Mouse (Mus musculus): Measurements from ENCODE around the gene Kcnk10. TPM values are rescaled to one million over a fixed set of nuclear protein-coding genes. Genes with fewer than 3 reads are reported as not detected.

The Kcnk10 gene
- polyA plus RNA-seq, 1 experiment from 2014 or later, result 0.10 TPM

GRCm38 (mm10) chr12:98481460-98481859 lies 96.7 kb downstream of the Kcnk10 start:
- 53% methylated on average over 2 of the region's 2 CpGs for WGBS
- H3K9ac ChIP-seq (ENCODE audit: low read length), result no peak overlapping the region
- no peak overlapping the region for H3K4me2 ChIP-seq (ENCODE audit: low read depth, low read length)
- H3K36me3 ChIP-seq (ENCODE audit: control insufficient read depth, insufficient read depth, low read length), result no peaks in the 10 kb centered on the region
- ATAC-seq (ENCODE audit: low read depth), result no peak
- H3K4me1 ChIP-seq (replicated peaks; ENCODE audit: control insufficient read depth, insufficient read depth, low read length), result no peaks in the 10 kb centered on the region
- no peak overlapping the region for H3K27ac ChIP-seq (ENCODE audit: low read length)
- no peaks in the 10 kb centered on the region for H3K27me3 ChIP-seq (ENCODE audit: control insufficient read depth, insufficient read depth, low read depth, low read length)
- no peaks in the 10 kb centered on the region for H3K9me3 ChIP-seq (ENCODE audit: control insufficient read depth, low read length)
- no peak overlapping the region for H3K4me3 ChIP-seq (ENCODE audit: low read length)

GRCm38 (mm10) chr12:98481048-98481447 lies 97.1 kb downstream of the Kcnk10 start:
- H3K36me3 ChIP-seq (ENCODE audit: control insufficient read depth, insufficient read depth, low read length), result no peaks in the 10 kb centered on the region
- no peaks in the 10 kb centered on the region for H3K4me1 ChIP-seq (replicated peaks; ENCODE audit: control insufficient read depth, insufficient read depth, low read length)
- no peak overlapping the region for H3K9ac ChIP-seq (ENCODE audit: low read length)
- no peak overlapping the region for H3K27ac ChIP-seq (ENCODE audit: low read length)
- H3K9me3 ChIP-seq (ENCODE audit: control insufficient read depth, low read length), result no peaks in the 10 kb centered on the region
- ATAC-seq (ENCODE audit: low read depth), result no peak
- H3K4me2 ChIP-seq (ENCODE audit: low read depth, low read length), result no peak overlapping the region
- no peaks in the 10 kb centered on the region for H3K27me3 ChIP-seq (ENCODE audit: control insufficient read depth, insufficient read depth, low read depth, low read length)
- no peak overlapping the region for H3K4me3 ChIP-seq (ENCODE audit: low read length)
- WGBS, result 68% methylated on average over 5 of the region's 5 CpGs

GRCm38 (mm10) chr12:98477673-98478461 lies 100.2 kb downstream of the Kcnk10 start:
- WGBS, result 49% methylated on average over 8 of the region's 8 CpGs
- Histone ChIP-seq H3K27ac (ENCODE audit: low read length) (no peak overlapping the region), H3K4me2 (ENCODE audit: low read depth, low read length) (no peak overlapping the region), H3K4me1 (replicated peaks; ENCODE audit: control insufficient read depth, insufficient read depth, low read length) (no peaks in the 10 kb centered on the region), H3K4me3 (ENCODE audit: low read length) (no peak overlapping the region), H3K9me3 (ENCODE audit: control insufficient read depth, low read length) (no peaks in the 10 kb centered on the region), H3K27me3 (ENCODE audit: control insufficient read depth, insufficient read depth, low read depth, low read length) (no peaks in the 10 kb centered on the region), H3K9ac (ENCODE audit: low read length) (no peak overlapping the region), H3K36me3 (ENCODE audit: control insufficient read depth, insufficient read depth, low read length) (no peaks in the 10 kb centered on the region)
- ATAC-seq (ENCODE audit: low read depth), result no peak

GRCm38 (mm10) chr12:98471232-98471631 lies 106.9 kb downstream of the Kcnk10 start:
- Histone ChIP-seq H3K27me3 (ENCODE audit: control insufficient read depth, insufficient read depth, low read depth, low read length) (no peaks in the 10 kb centered on the region), H3K27ac (ENCODE audit: low read length) (no peak overlapping the region), H3K36me3 (ENCODE audit: control insufficient read depth, insufficient read depth, low read length) (no peaks in the 10 kb centered on the region), H3K9ac (ENCODE audit: low read length) (no peak overlapping the region), H3K4me1 (replicated peaks; ENCODE audit: control insufficient read depth, insufficient read depth, low read length) (no peaks in the 10 kb centered on the region), H3K4me3 (ENCODE audit: low read length) (no peak overlapping the region), H3K4me2 (ENCODE audit: low read depth, low read length) (no peak overlapping the region), H3K9me3 (ENCODE audit: control insufficient read depth, low read length) (no peaks in the 10 kb centered on the region)
- WGBS, result 73% methylated on average over 5 of the region's 5 CpGs
- no peak for ATAC-seq (ENCODE audit: low read depth)

- no peaks in the 10 kb centered on the region for H3K27me3 ChIP-seq (ENCODE audit: control insufficient read depth, insufficient read depth, low read depth, low read length)
- H3K9ac ChIP-seq (ENCODE audit: low read length), result no peak overlapping the region
- H3K36me3 ChIP-seq (ENCODE audit: control insufficient read depth, insufficient read depth, low read length), result no peaks in the 10 kb centered on the region
- H3K27ac ChIP-seq (ENCODE audit: low read length), result no peak overlapping the region
- no peak for ATAC-seq (ENCODE audit: low read depth)
- H3K4me1 ChIP-seq (replicated peaks; ENCODE audit: control insufficient read depth, insufficient read depth, low read length), result no peaks in the 10 kb centered on the region
- no peak overlapping the region for H3K4me2 ChIP-seq (ENCODE audit: low read depth, low read length)
- no peak overlapping the region for H3K4me3 ChIP-seq (ENCODE audit: low read length)
- H3K9me3 ChIP-seq (ENCODE audit: control insufficient read depth, low read length), result no peaks in the 10 kb centered on the region
- WGBS, result 70% methylated on average over 3 of the region's 3 CpGs
Observed at GRCm38 (mm10) chr12:98470097-98470496, 108.0 kb downstream of the Kcnk10 start.

GRCm38 (mm10) chr12:98467793-98468192 lies 110.3 kb downstream of the Kcnk10 start:
- H3K27ac ChIP-seq (ENCODE audit: low read length), result no peak overlapping the region
- no peaks in the 10 kb centered on the region for H3K36me3 ChIP-seq (ENCODE audit: control insufficient read depth, insufficient read depth, low read length)
- H3K9me3 ChIP-seq (ENCODE audit: control insufficient read depth, low read length), result no peaks in the 10 kb centered on the region
- H3K9ac ChIP-seq (ENCODE audit: low read length), result no peak overlapping the region
- 87% methylated on average over 4 of the region's 4 CpGs for WGBS
- no peak overlapping the region for H3K4me2 ChIP-seq (ENCODE audit: low read depth, low read length)
- H3K27me3 ChIP-seq (ENCODE audit: control insufficient read depth, insufficient read depth, low read depth, low read length), result no peaks in the 10 kb centered on the region
- H3K4me3 ChIP-seq (ENCODE audit: low read length), result no peak overlapping the region
- H3K4me1 ChIP-seq (replicated peaks; ENCODE audit: control insufficient read depth, insufficient read depth, low read length), result no peaks in the 10 kb centered on the region
- ATAC-seq (ENCODE audit: low read depth), result no peak

GRCm38 (mm10) chr12:98459889-98460288 lies 118.2 kb downstream of the Kcnk10 start:
- H3K27me3 ChIP-seq (ENCODE audit: control insufficient read depth, insufficient read depth, low read depth, low read length), result no peaks in the 10 kb centered on the region
- 48% methylated on average over 3 of the region's 3 CpGs for WGBS
- no peaks in the 10 kb centered on the region for H3K4me1 ChIP-seq (replicated peaks; ENCODE audit: control insufficient read depth, insufficient read depth, low read length)
- no peak overlapping the region for H3K27ac ChIP-seq (ENCODE audit: low read length)
- no peak overlapping the region for H3K4me3 ChIP-seq (ENCODE audit: low read length)
- no peaks in the 10 kb centered on the region for H3K9me3 ChIP-seq (ENCODE audit: control insufficient read depth, low read length)
- no peak overlapping the region for H3K9ac ChIP-seq (ENCODE audit: low read length)
- H3K36me3 ChIP-seq (ENCODE audit: control insufficient read depth, insufficient read depth, low read length), result no peaks in the 10 kb centered on the region
- no peak overlapping the region for H3K4me2 ChIP-seq (ENCODE audit: low read depth, low read length)
- no peak for ATAC-seq (ENCODE audit: low read depth)

- Histone ChIP-seq H3K36me3 (ENCODE audit: control insufficient read depth, insufficient read depth, low read length) (no peaks in the 10 kb centered on the region), H3K4me3 (ENCODE audit: low read length) (no peak overlapping the region), H3K9me3 (ENCODE audit: control insufficient read depth, low read length) (no peaks in the 10 kb centered on the region), H3K9ac (ENCODE audit: low read length) (no peak overlapping the region), H3K27ac (ENCODE audit: low read length) (no peak overlapping the region), H3K27me3 (ENCODE audit: control insufficient read depth, insufficient read depth, low read depth, low read length) (no peaks in the 10 kb centered on the region), H3K4me2 (ENCODE audit: low read depth, low read length) (no peak overlapping the region), H3K4me1 (replicated peaks; ENCODE audit: control insufficient read depth, insufficient read depth, low read length) (no peaks in the 10 kb centered on the region)
- ATAC-seq (ENCODE audit: low read depth), result no peak
- 76% methylated on average over 4 of the region's 4 CpGs for WGBS
Observed at GRCm38 (mm10) chr12:98458944-98459343, 119.2 kb downstream of the Kcnk10 start.

- ATAC-seq (ENCODE audit: low read depth), result no peak
- no peak overlapping the region for H3K9ac ChIP-seq (ENCODE audit: low read length)
- H3K4me3 ChIP-seq (ENCODE audit: low read length), result no peak overlapping the region
- H3K27me3 ChIP-seq (ENCODE audit: control insufficient read depth, insufficient read depth, low read depth, low read length), result no peaks in the 10 kb centered on the region
- no peak overlapping the region for H3K4me2 ChIP-seq (ENCODE audit: low read depth, low read length)
- H3K9me3 ChIP-seq (ENCODE audit: control insufficient read depth, low read length), result no peaks in the 10 kb centered on the region
- H3K4me1 ChIP-seq (replicated peaks; ENCODE audit: control insufficient read depth, insufficient read depth, low read length), result no peaks in the 10 kb centered on the region
- H3K36me3 ChIP-seq (ENCODE audit: control insufficient read depth, insufficient read depth, low read length), result no peaks in the 10 kb centered on the region
- 52% methylated on average over 5 of the region's 5 CpGs for WGBS
- no peak overlapping the region for H3K27ac ChIP-seq (ENCODE audit: low read length)
Observed at GRCm38 (mm10) chr12:98458516-98458915, 119.6 kb downstream of the Kcnk10 start.

Data from lung, embryonic 16.5 days (tissue).